Mouse (Mus musculus): ENCODE data around the gene Traf7.

- TF ChIP-seq CTCF (IDR thresholded peaks at IDR 0.05) (peak; percentile 10; the same call in 1 of the 2 replicates), POLR2A (IDR thresholded peaks at IDR 0.05; ENCODE audit: insufficient read depth, low read depth, low read length) (peak; percentile 81)
Observed at GRCm38 (mm10) chr17:24469910-24470602, 57.7 kb downstream of the Traf7 start, which contains the start of the genes E4f1 and Pgp.
